Mouse (Mus musculus) common myeloid progenitor, adult 5-6 weeks (primary cell): ENCODE results near the gene App. TPM values are rescaled to one million over a fixed set of nuclear protein-coding genes. Genes with fewer than 3 reads are reported as not detected.

Experiments
- ATAC-seq: replicated peaks from 2 replicates; pipeline ENCODE4 v1.8.0; 2016; ENCODE audit warnings: low read depth, mild to moderate bottlenecking, moderate TSS enrichment, inconsistent platforms; ENCODE audit not compliant: poor library complexity, severe bottlenecking
- total RNA-seq: library from RNA; stranded (forward); fragments of 200-1000, 187-1606 nt; gene quantifications from 2 replicates; pipeline ENCODE4 v1.2.3, GENCODE M21; 2017

The App gene
- total RNA-seq, 1 experiment from 2014 or later = 16.1 TPM

DNA sequence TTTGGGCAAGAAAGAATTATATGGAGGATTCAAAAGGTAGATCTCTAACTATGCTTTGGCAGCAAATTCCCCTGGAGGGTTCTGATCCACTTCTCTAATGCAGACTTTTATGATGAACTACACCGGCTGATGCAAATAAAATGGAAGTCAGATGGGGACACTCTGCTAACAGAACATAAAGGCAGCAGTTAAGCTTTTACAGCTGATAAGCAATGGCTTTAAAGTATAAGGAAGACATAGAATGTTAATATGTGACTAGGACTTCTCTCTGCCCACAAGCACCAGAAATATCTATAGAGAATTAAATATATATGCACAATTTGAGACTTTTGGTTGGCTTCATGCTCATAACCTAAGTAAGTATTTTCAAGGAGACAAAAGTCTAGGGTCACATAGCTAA is 81.4 kb downstream of the App start:
- ATAC-seq = no peak

- ATAC-seq = no peak
These were observed 82.6 kb downstream of the App start for GRCm38 (mm10) chr16:85090992-85091391.

DNA sequence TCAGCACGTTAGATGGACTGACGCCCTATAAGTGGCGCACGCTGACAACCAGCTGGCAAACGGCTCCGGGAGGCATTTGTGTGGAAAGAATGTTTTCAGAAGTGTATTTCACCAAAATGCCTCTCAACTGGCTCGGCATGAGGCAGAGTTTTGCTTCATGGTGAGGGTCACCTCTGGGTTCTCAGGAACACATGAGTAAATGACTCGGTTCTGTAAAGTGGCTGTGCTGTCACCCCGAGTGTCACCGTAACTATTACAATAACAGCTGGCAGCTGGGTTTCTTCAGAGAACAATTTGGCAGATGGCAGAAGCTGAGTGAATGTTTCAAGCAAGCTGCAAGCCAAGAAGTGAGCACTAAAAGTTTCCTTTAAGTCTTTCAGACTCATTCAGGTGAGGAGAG is 85.4 kb downstream of the App start:
- ATAC-seq = no peak

- ATAC-seq = no peak
These were observed 87.3 kb downstream of the App start for GRCm38 (mm10) chr16:85086303-85086702.

DNA sequence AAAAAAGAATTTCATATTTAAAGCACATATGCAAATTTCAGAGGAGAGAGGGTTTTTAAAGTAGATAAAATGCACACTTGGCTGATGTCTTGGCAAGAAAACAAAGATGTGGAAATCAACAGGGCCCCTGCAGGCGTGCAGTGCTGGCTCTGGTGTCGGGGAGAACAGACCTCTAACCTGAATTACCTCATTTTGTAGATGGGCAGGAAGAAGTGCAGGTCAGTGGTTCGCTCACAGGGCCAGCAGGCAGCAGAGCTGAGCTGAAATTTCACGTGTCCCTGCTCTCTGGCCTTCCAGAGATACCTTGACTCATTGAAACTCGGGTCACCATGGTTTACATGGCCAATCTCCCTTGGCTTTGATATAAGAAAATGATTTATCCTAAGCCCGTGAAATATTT is 87.7 kb downstream of the App start:
- ATAC-seq = no peak

DNA sequence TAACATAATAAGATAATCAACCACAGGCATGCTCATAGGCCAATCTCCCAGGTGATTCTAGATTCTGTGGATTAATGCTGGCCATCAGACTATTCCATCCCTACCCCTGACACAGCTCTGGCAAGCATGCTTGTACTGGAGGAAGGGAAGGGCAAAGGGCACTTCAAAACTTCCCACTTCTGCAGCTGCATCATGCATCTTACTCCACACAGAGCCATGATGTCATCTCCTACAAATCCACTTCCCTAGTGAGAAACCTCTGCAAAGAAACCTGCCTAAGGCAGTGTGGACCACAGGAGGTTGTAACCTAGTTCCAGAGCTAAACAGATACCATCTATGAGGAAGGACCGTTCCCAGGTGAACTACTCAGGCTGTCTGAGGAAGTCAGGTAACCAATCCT is 89.4 kb downstream of the App start:
- ATAC-seq = peak; percentile 54

GRCm38 (mm10) chr16:85075330-85075729 is 98.2 kb downstream of the App start:
- no peak for ATAC-seq

- ATAC-seq = no peak
These were observed 98.7 kb downstream of the App start for GRCm38 (mm10) chr16:85074889-85075288.

GRCm38 (mm10) chr16:85072624-85073023 is 100.9 kb downstream of the App start:
- ATAC-seq = peak; percentile 73

DNA sequence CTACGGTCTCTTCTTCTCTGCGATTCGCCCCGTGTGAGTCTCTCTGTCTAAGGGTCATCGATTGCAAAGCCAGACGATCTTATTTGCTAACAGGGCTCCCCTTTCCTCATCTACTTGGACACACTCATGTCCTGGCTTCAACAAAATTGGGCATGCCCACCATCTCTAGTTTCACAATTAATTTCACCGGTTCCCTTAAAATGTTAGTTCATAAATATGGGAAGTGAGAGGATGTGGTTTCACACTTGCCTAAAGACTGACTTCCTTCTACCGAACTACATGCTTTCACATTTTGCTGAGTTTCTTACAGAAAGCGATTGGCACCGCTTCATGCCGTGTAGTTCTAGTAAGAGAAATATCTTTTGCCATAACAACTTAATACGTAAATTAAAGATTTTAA is 101.8 kb downstream of the App start:
- peak; percentile 86 for ATAC-seq

- no peak for ATAC-seq
These were observed 102.3 kb downstream of the App start for GRCm38 (mm10) chr16:85071248-85071647.

GRCm38 (mm10) chr16:85067254-85067893 is 106.2 kb downstream of the App start:
- no peak for ATAC-seq

- ATAC-seq = no peak
These were observed 107.3 kb downstream of the App start for GRCm38 (mm10) chr16:85066227-85066626.

GRCm38 (mm10) chr16:85064800-85065199 is 108.8 kb downstream of the App start:
- peak; percentile 54; the same call in 1 of the 2 replicates for ATAC-seq

DNA sequence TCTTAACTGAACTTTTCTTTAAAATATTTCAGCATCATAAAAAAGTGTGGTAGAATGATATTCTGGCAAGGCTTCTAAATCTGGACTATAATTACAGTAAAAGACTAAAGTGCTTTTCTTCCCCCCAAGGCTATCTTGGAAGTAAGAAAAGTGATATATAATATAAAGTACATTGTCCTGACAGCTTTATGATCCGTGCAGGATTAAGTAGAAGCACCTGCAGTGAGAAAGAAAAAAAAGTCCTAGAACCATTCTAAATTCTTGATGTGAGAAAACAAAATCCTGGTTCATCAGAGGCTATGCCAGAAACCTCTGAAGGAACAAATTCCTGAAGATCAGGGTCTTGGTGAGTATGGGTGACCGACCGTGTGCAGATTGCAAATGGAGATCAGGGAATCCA is 110.8 kb downstream of the App start:
- no peak for ATAC-seq

DNA sequence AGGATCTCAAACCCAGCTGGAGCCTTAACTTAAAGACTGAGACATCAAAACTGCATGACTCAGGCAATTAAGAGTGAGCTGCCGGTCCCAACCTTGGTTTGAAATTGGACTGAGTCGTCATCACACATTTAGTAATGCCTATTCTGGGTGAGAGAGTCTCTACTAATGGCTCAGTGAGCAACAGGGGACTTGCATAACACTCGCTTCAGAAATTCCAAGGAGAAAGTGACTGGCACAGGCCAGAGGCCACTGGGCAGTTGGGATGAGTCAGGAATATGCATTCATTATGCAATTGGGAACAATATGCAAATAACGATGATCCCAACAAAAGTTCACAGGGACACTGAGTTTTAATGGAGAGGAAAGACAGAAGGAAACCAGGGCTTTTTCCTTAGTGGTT is 111.8 kb downstream of the App start:
- no peak for ATAC-seq

- ATAC-seq = no peak
These were observed 115.4 kb downstream of the App start for GRCm38 (mm10) chr16:85058138-85058537.

GRCm38 (mm10) chr16:85056212-85056611 is 117.4 kb downstream of the App start:
- ATAC-seq = no peak

GRCm38 (mm10) chr16:85053996-85054395 is 119.6 kb downstream of the App start:
- ATAC-seq = no peak

GRCm38 (mm10) chr16:85047310-85047709 is 126.3 kb downstream of the App start:
- ATAC-seq = no peak

- no peak for ATAC-seq
These were observed 132.2 kb downstream of the App start for GRCm38 (mm10) chr16:85041153-85041959.

- no peak for ATAC-seq
These were observed 134.8 kb downstream of the App start for GRCm38 (mm10) chr16:85038731-85039130.
